Mouse (Mus musculus): ENCODE measurements around the gene Rnf181.

GRCm38 (mm10) chr6:72329019-72329418, 37.7 kb downstream of the Rnf181 start:
- TF ChIP-seq GATA1 (IDR thresholded peaks at IDR 0.05; ENCODE audit: borderline replicate concordance, low read length), result no peak
- TF ChIP-seq FLI1 (IDR thresholded peaks at IDR 0.05; ENCODE audit: low read length), result no peak

Measured in megakaryocyte, embryonic 14.5 days (primary cell).